Mouse (Mus musculus) CH12.LX (cell line): ENCODE data around the gene Slc5a11. TPM values are rescaled to one million over a fixed set of nuclear protein-coding genes. Genes with fewer than 3 reads are reported as not detected.

Experiments used
- DNase-seq: peaks from one replicate; pipeline ENCODE4 v3.0.0-alpha.2; 2013; ENCODE audit errors: extremely low read depth
- H3K27ac ChIP-seq: 2 replicates; pipeline ENCODE4 v1.5.1; 2012; ENCODE audit warnings: low read depth, mild to moderate bottlenecking, control low read depth, moderate library complexity; ENCODE audit not compliant: insufficient read depth
- H3K27me3 ChIP-seq: replicated peaks from 2 replicates; pipeline ENCODE3; 2012; ENCODE audit warnings: inconsistent platforms
- H3K36me3 ChIP-seq, 2 experiments: replicated peaks in 1 of 2; 2 replicates each; pipeline versions ENCODE3 to v1.6.1; 2012; ENCODE audit warnings: inconsistent platforms in 1 of 2, low read length in 1 of 2, mild to moderate bottlenecking in 1 of 2, mixed read lengths in 1 of 2, moderate library complexity in 1 of 2; ENCODE audit not compliant: control insufficient read depth in 1 of 2, insufficient read depth in 1 of 2
- H3K4me1 ChIP-seq, 2 experiments: 2 replicates each; pipeline ENCODE4 v1.6.1; 2012; ENCODE audit warnings: inconsistent platforms in 1 of 2, moderate library complexity in 1 of 2; ENCODE audit not compliant: insufficient read depth in 2 of 2, control insufficient read depth in 1 of 2
- H3K4me2 ChIP-seq: 2 replicates; pipeline ENCODE4 v1.6.1; 2012; ENCODE audit warnings: low read depth, mild to moderate bottlenecking, control low read depth; ENCODE audit not compliant: poor library complexity, insufficient read depth, severe bottlenecking
- H3K4me3 ChIP-seq, 3 experiments: fragments of 150-350 bp in 1 of 3; sonication (generic) in 1 of 3; replicated peaks in 1 of 3; 2 replicates each; pipeline versions ENCODE3 to v1.5.1; 2011 to 2012; ENCODE audit warnings: low read depth in 2 of 3, low read length in 2 of 3, mild to moderate bottlenecking in 2 of 3, moderate library complexity in 2 of 3, control low read depth in 1 of 3, improper control_type of control experiment in 1 of 3, inconsistent platforms in 1 of 3, mixed read lengths in 1 of 3; ENCODE audit not compliant: poor library complexity in 1 of 3
- H3K79me2 ChIP-seq: replicated peaks from 2 replicates; pipeline ENCODE4 v1.6.1; 2012; ENCODE audit warnings: mild to moderate bottlenecking, moderate library complexity; ENCODE audit not compliant: control insufficient read depth, poor library complexity, insufficient read depth, severe bottlenecking; ENCODE audit errors: extremely low read depth
- H3K9ac ChIP-seq: 2 replicates; pipeline ENCODE4 v1.6.1; 2012; ENCODE audit warnings: low read depth, mild to moderate bottlenecking, control low read depth, moderate library complexity; ENCODE audit not compliant: insufficient read depth
- H3K9me3 ChIP-seq: replicated peaks from 2 replicates; pipeline ENCODE3; 2012; ENCODE audit warnings: low read length, inconsistent platforms, mixed read lengths
- CHD1 ChIP-seq: IDR thresholded peaks from 2 replicates; pipeline ENCODE4 v1.6.1; 2012; ENCODE audit warnings: low read depth, low read length, improper control_type of control experiment, inconsistent platforms
- CHD2 ChIP-seq: IDR thresholded peaks from 2 replicates; pipeline ENCODE4 v1.6.1; 2011; ENCODE audit warnings: low read length, improper control_type of control experiment
- E2F4 ChIP-seq: IDR thresholded peaks from 2 replicates; pipeline ENCODE4 v1.6.1; 2011; ENCODE audit warnings: low read depth, low read length, improper control_type of control experiment; ENCODE audit not compliant: insufficient replicate concordance
- ELF1 ChIP-seq: IDR thresholded peaks from 2 replicates; pipeline ENCODE4 v1.6.1; 2014; ENCODE audit warnings: low read depth, mild to moderate bottlenecking, inconsistent platforms, low read length, improper control_type of control experiment
- EP300 ChIP-seq: IDR thresholded peaks from 2 replicates; pipeline ENCODE4 v1.6.1; 2011; ENCODE audit warnings: low read length, improper control_type of control experiment
- HCFC1 ChIP-seq: IDR thresholded peaks from 2 replicates; pipeline ENCODE4 v1.6.1; 2012; ENCODE audit warnings: low read depth, mild to moderate bottlenecking, inconsistent platforms, low read length, improper control_type of control experiment
- IRF4 ChIP-seq: IDR thresholded peaks from 2 replicates; pipeline ENCODE4 v1.6.1; 2014; ENCODE audit warnings: low read depth, mild to moderate bottlenecking, inconsistent platforms, low read length, improper control_type of control experiment
- JUND ChIP-seq: conservative IDR thresholded peaks from 2 replicates; pipeline ENCODE4 v1.6.1; 2011; ENCODE audit warnings: low read depth, low read length, improper control_type of control experiment
- MAFK ChIP-seq: IDR thresholded peaks from 2 replicates; pipeline ENCODE4 v1.6.1; 2011; ENCODE audit warnings: low read length, improper control_type of control experiment; ENCODE audit not compliant: insufficient replicate concordance
- MAX ChIP-seq: IDR thresholded peaks from 2 replicates; pipeline ENCODE4 v1.6.1; 2011; ENCODE audit warnings: low read length, improper control_type of control experiment
- MEF2A ChIP-seq: IDR thresholded peaks from 2 replicates; pipeline ENCODE4 v1.6.1; 2014; ENCODE audit warnings: low read depth, mild to moderate bottlenecking, inconsistent platforms, low read length, improper control_type of control experiment, borderline replicate concordance
- MYC ChIP-seq: IDR thresholded peaks from 2 replicates; pipeline ENCODE4 v1.6.1; 2011; ENCODE audit warnings: low read depth, mild to moderate bottlenecking, improper control_type of control experiment, low read length
- NELFE ChIP-seq: IDR thresholded peaks from 2 replicates; pipeline ENCODE4 v1.6.1; 2011; ENCODE audit warnings: low read depth, low read length, improper control_type of control experiment
- NRF1 ChIP-seq: IDR thresholded peaks from 2 replicates; pipeline ENCODE4 v1.6.1; 2014; ENCODE audit warnings: low read depth, mild to moderate bottlenecking, inconsistent platforms, low read length, improper control_type of control experiment, moderate library complexity
- POLR2AphosphoS2 ChIP-seq: IDR thresholded peaks from 2 replicates; pipeline ENCODE4 v1.6.1; 2011; ENCODE audit warnings: low read depth, low read length, improper control_type of control experiment
- RCOR1 ChIP-seq: conservative IDR thresholded peaks from 2 replicates; pipeline ENCODE4 v1.6.1; 2012; ENCODE audit warnings: low read depth, mild to moderate bottlenecking, inconsistent platforms, low read length, improper control_type of control experiment
- UBTF ChIP-seq: IDR thresholded peaks from 2 replicates; pipeline ENCODE4 v1.6.1; 2012; ENCODE audit warnings: low read depth, mild to moderate bottlenecking, inconsistent platforms, low read length, improper control_type of control experiment, moderate library complexity
- ZNF384 ChIP-seq: IDR thresholded peaks from 2 replicates; pipeline ENCODE4 v1.6.1; 2012; ENCODE audit warnings: low read depth, low read length, improper control_type of control experiment, inconsistent platforms
- dilution Hi-C: fragments of 300-500 bp; cut with MboI; formaldehyde crosslinking; loops from 2 replicates; pipeline ENCODE4 v1.14.3; 2020; ENCODE audit warnings: low sequenced_read_pairs; ENCODE audit not compliant: extremely low pct_unique_long_range_greater_than_20kb, extremely low pct_ligation_motif_present
- in situ Hi-C: fragments of 300-500 bp; cut with MboI; formaldehyde crosslinking; loops from 3 replicates; pipeline ENCODE4 v1.14.3; 2019; ENCODE audit warnings: low sequenced_read_pairs, low pct_ligation_motif_present, low pct_unique_long_range_greater_than_20kb, mixed read lengths
- polyA plus RNA-seq: library from polyadenylated mRNA; unstranded; fragments of >175 nt; gene quantifications from 2 replicates; pipeline ENCODE4 v1.2.1, GENCODE M21; 2012; ENCODE audit warnings: low read depth; ENCODE audit not compliant: insufficient read length
- total RNA-seq, 2 experiments: library from RNA; depleted of rRNA; stranded (reverse); fragments of 300-350 nt in 1 of 2; fragments of >200 nt in 1 of 2; gene quantifications; 2 replicates each; pipeline ENCODE4 v1.2.3; 2012 to 2014

Slc5a11 gene
- total and polyA plus RNA-seq, 3 experiments: 0.38 to 1.3 (median 1.2) TPM

- Histone ChIP-seq H3K36me3 (no peaks in the 10 kb centered on the region), H3K4me1 (peaks cover under 1 to 4% of the 10 kb centered on the region in 2 experiments; a peak in 2 of 4 replicates), H3K27ac (no peak overlapping the region), H3K4me2 (no peak overlapping the region), H3K9me3 (no peaks in the 10 kb centered on the region), H3K79me2 (no peaks in the 10 kb centered on the region), H3K4me3 (no peak overlapping the region), H3K9ac (no peak overlapping the region), H3K27me3 (peaks cover 2% of the 10 kb centered on the region)
- no peak for TF ChIP-seq HCFC1
- TF ChIP-seq RCOR1: no peak
- TF ChIP-seq NELFE: no peak
- TF ChIP-seq NRF1: no peak
- no peak for TF ChIP-seq MAX
- TF ChIP-seq ELF1: no peak
- no peak for TF ChIP-seq ZNF384
- TF ChIP-seq MYC: no peak
- no peak for TF ChIP-seq CHD2
- TF ChIP-seq IRF4: no peak
- TF ChIP-seq JUND: no peak
- no peak for TF ChIP-seq CHD1
- TF ChIP-seq UBTF: no peak
- TF ChIP-seq MEF2A: no peak
- TF ChIP-seq POLR2AphosphoS2: no peak
- no peak for TF ChIP-seq MAFK
- DNase-seq: no peak
- dilution Hi-C loops (no loop called here), in situ Hi-C loops (no loop called here)
These were observed 33.6 kb downstream of the Slc5a11 start for GRCm38 (mm10) chr7:123248166-123248565.

- Histone ChIP-seq H3K4me1 (peaks cover 4 to 25% of the 10 kb centered on the region in 2 experiments), H3K4me3 (no peak overlapping the region), H3K9ac (no peak overlapping the region), H3K4me2 (no peak overlapping the region), H3K27ac (no peak overlapping the region), H3K79me2 (no peaks in the 10 kb centered on the region), H3K36me3 (no peaks in the 10 kb centered on the region), H3K9me3 (no peaks in the 10 kb centered on the region), H3K27me3 (peaks cover 2% of the 10 kb centered on the region)
- DNase-seq: no peak
- dilution Hi-C loops (no loop called here), in situ Hi-C loops (no loop called here)
- no peak for TF ChIP-seq RCOR1
- TF ChIP-seq E2F4: no peak
- no peak for TF ChIP-seq MYC
- no peak for TF ChIP-seq EP300
These were observed 36.8 kb downstream of the Slc5a11 start for GRCm38 (mm10) chr7:123251343-123251742.
